Mouse (Mus musculus) ES-CJ7 (cell line): Measurements from ENCODE around the gene Lmo2.

ENCODE experiments used
- DNase-seq: peaks from one replicate; pipeline ENCODE4 v3.0.0; 2011; ENCODE audit warnings: low read depth, low spot score

The Lmo2 gene

GRCm38 (mm10) chr2:103941085-103941484 is 16.7 kb upstream of the Lmo2 start:
- no peak for DNase-seq

GRCm38 (mm10) chr2:103944859-103945258 is 12.9 kb upstream of the Lmo2 start:
- DNase-seq: no peak

- no peak for DNase-seq
Observed at GRCm38 (mm10) chr2:103945571-103946092, 12.2 kb upstream of the Lmo2 start.

- no peak for DNase-seq
Observed at GRCm38 (mm10) chr2:103946892-103947291, 10.9 kb upstream of the Lmo2 start.

- DNase-seq: no peak
Observed at GRCm38 (mm10) chr2:103947982-103948655, 9.7 kb upstream of the Lmo2 start.

GRCm38 (mm10) chr2:103953050-103953835 is 4.5 kb upstream of the Lmo2 start:
- DNase-seq: no peak

- DNase-seq: no peak
Observed at GRCm38 (mm10) chr2:103955714-103956113, 2.1 kb upstream of the Lmo2 start.

GRCm38 (mm10) chr2:103956867-103957266 is 919 bp upstream of the Lmo2 start:
- DNase-seq: no peak

GRCm38 (mm10) chr2:103958634-103959033 is 848 bp downstream of the Lmo2 start:
- no peak for DNase-seq

GRCm38 (mm10) chr2:103959066-103959465 is 1.3 kb downstream of the Lmo2 start:
- DNase-seq: no peak

GRCm38 (mm10) chr2:103959574-103959973 is 1.8 kb downstream of the Lmo2 start:
- no peak for DNase-seq

GRCm38 (mm10) chr2:103962349-103962748 is 4.6 kb downstream of the Lmo2 start:
- DNase-seq: no peak

GRCm38 (mm10) chr2:103965391-103965790 is 7.6 kb downstream of the Lmo2 start:
- no peak for DNase-seq

GRCm38 (mm10) chr2:103968186-103968585 is 10.4 kb downstream of the Lmo2 start:
- DNase-seq: no peak

- DNase-seq: no peak
Observed at GRCm38 (mm10) chr2:103968919-103969436, 11.2 kb downstream of the Lmo2 start.

GRCm38 (mm10) chr2:103969437-103970040 is 11.8 kb downstream of the Lmo2 start:
- peak; percentile 88 for DNase-seq

GRCm38 (mm10) chr2:103970041-103970790 is 12.4 kb downstream of the Lmo2 start:
- DNase-seq: peak; percentile 31

GRCm38 (mm10) chr2:103970791-103971649 is 13.2 kb downstream of the Lmo2 start:
- peak; percentile 9 for DNase-seq

GRCm38 (mm10) chr2:103971838-103972237 is 14.1 kb downstream of the Lmo2 start:
- DNase-seq: no peak

GRCm38 (mm10) chr2:103975904-103976303 is 18.1 kb downstream of the Lmo2 start:
- no peak for DNase-seq
